Mouse (Mus musculus): ENCODE data around the gene Cmtm2b. TPM values are rescaled to one million over a fixed set of nuclear protein-coding genes. Genes with fewer than 3 reads are reported as not detected.
A peak's percentile ranks its signal among the peaks of the same experiment; 100 is the strongest.
"Not testable (repeated sequence)": the region's sequence is repeated elsewhere in the genome, so short reads cannot be mapped to it uniquely, and the experiment has no call there.

Cmtm2b gene
- total RNA-seq, 1 experiment = not detected

- in situ Hi-C loops (cut with MboI; ENCODE audit: low sequenced_read_pairs in 2 of 2, unreplicated experiment in 2 of 2) = no loop called here
- no peak overlapping the region for H3K27ac ChIP-seq (ENCODE audit: insufficient read depth, low read depth, low read length, poor library complexity, severe bottlenecking)
Observed at GRCm38 (mm10) chr8:104304962-104305361, 17.1 kb upstream of the Cmtm2b start.

GRCm38 (mm10) chr8:104308341-104308740 lies 13.7 kb upstream of the Cmtm2b start:
- DNase-seq (ENCODE audit: low read depth, low spot score); H3K36me3 ChIP-seq (ENCODE audit: control insufficient read depth, insufficient read depth, low read length, poor library complexity, severe bottlenecking): not testable (repeated sequence)

More at GRCm38 (mm10) chr8:104304962-104305361, 17.1 kb upstream of the Cmtm2b start:
- Histone ChIP-seq H3K4me3 (ENCODE audit: insufficient read depth in 1 of 2, low read depth in 1 of 2, low read length in 2 of 2, poor library complexity in 1 of 2, severe bottlenecking in 1 of 2) (no peak overlapping the region), H3K9ac (ENCODE audit: insufficient read depth, low read depth, low read length, poor library complexity, severe bottlenecking) (no peak overlapping the region), H3K36me3 (ENCODE audit: control insufficient read depth, insufficient read depth, low read length, poor library complexity, severe bottlenecking) (no peaks in the 10 kb centered on the region), H3K4me1 (ENCODE audit: control insufficient read depth in 2 of 2, insufficient read depth in 2 of 2, low read length in 2 of 2, poor library complexity in 1 of 2) (peaks cover 0 to 3% of the 10 kb centered on the region in 2 experiments; a peak in 1 of 4 replicates), H3K9me3 (ENCODE audit: control insufficient read depth, insufficient read depth, low read depth, low read length) (no peaks in the 10 kb centered on the region)
- TF ChIP-seq CHD2 (IDR thresholded peaks at IDR 0.05; ENCODE audit: low read depth, low read length) (no peak), HCFC1 (IDR thresholded peaks at IDR 0.05; ENCODE audit: borderline replicate concordance, insufficient read depth, low read length) (no peak), ZNF384 (IDR thresholded peaks at IDR 0.05; ENCODE audit: low read depth, low read length) (no peak)
- DNase-seq (ENCODE audit: low read depth, low spot score) = no peak

GRCm38 (mm10) chr8:104309441-104310155 lies 12.4 kb upstream of the Cmtm2b start, which contains the start of the genes Gm45711 and Cmtm1:
Gene Gm45711, minus strand, starts transcription at chr8:104310081.
Gene Cmtm1, minus strand, starts transcription at chr8:104310145.
- H3K4me1 ChIP-seq (ENCODE audit: control insufficient read depth in 2 of 2, insufficient read depth in 2 of 2, low read length in 2 of 2, poor library complexity in 1 of 2); H3K36me3 ChIP-seq (ENCODE audit: control insufficient read depth, insufficient read depth, low read length, poor library complexity, severe bottlenecking); H3K27ac ChIP-seq (ENCODE audit: insufficient read depth, low read depth, low read length, poor library complexity, severe bottlenecking); DNase-seq (ENCODE audit: low read depth, low spot score); H3K9me3 ChIP-seq (ENCODE audit: control insufficient read depth, insufficient read depth, low read depth, low read length); H3K9ac ChIP-seq (ENCODE audit: insufficient read depth, low read depth, low read length, poor library complexity, severe bottlenecking); in situ Hi-C loops (cut with MboI; ENCODE audit: low sequenced_read_pairs in 2 of 2, unreplicated experiment in 2 of 2): not testable (repeated sequence)
- peak within 1 kb of the TSS; percentile 19 to 20; a peak in 2 of 4 replicates for H3K4me3 ChIP-seq (ENCODE audit: insufficient read depth in 1 of 2, low read depth in 1 of 2, low read length in 2 of 2, poor library complexity in 1 of 2, severe bottlenecking in 1 of 2)

More at GRCm38 (mm10) chr8:104308341-104308740, 13.7 kb upstream of the Cmtm2b start:
- H3K9ac ChIP-seq (ENCODE audit: insufficient read depth, low read depth, low read length, poor library complexity, severe bottlenecking); in situ Hi-C loops (cut with MboI; ENCODE audit: low sequenced_read_pairs in 2 of 2, unreplicated experiment in 2 of 2); H3K4me3 ChIP-seq (ENCODE audit: insufficient read depth in 1 of 2, low read depth in 1 of 2, low read length in 2 of 2, poor library complexity in 1 of 2, severe bottlenecking in 1 of 2); H3K4me1 ChIP-seq (ENCODE audit: control insufficient read depth in 2 of 2, insufficient read depth in 2 of 2, low read length in 2 of 2, poor library complexity in 1 of 2); H3K9me3 ChIP-seq (ENCODE audit: control insufficient read depth, insufficient read depth, low read depth, low read length); H3K27ac ChIP-seq (ENCODE audit: insufficient read depth, low read depth, low read length, poor library complexity, severe bottlenecking): not testable (repeated sequence)

GRCm38 (mm10) chr8:104312023-104312422 lies 10.0 kb upstream of the Cmtm2b start:
- H3K4me1 ChIP-seq (ENCODE audit: control insufficient read depth in 2 of 2, insufficient read depth in 2 of 2, low read length in 2 of 2, poor library complexity in 1 of 2); DNase-seq (ENCODE audit: low read depth, low spot score); in situ Hi-C loops (cut with MboI; ENCODE audit: low sequenced_read_pairs in 2 of 2, unreplicated experiment in 2 of 2); H3K36me3 ChIP-seq (ENCODE audit: control insufficient read depth, insufficient read depth, low read length, poor library complexity, severe bottlenecking); H3K9ac ChIP-seq (ENCODE audit: insufficient read depth, low read depth, low read length, poor library complexity, severe bottlenecking); H3K9me3 ChIP-seq (ENCODE audit: control insufficient read depth, insufficient read depth, low read depth, low read length); H3K27ac ChIP-seq (ENCODE audit: insufficient read depth, low read depth, low read length, poor library complexity, severe bottlenecking); H3K4me3 ChIP-seq (ENCODE audit: insufficient read depth in 1 of 2, low read depth in 1 of 2, low read length in 2 of 2, poor library complexity in 1 of 2, severe bottlenecking in 1 of 2): not testable (repeated sequence)

GRCm38 (mm10) chr8:104313311-104313710 lies 8.7 kb upstream of the Cmtm2b start:
- Histone ChIP-seq H3K36me3 (ENCODE audit: control insufficient read depth, insufficient read depth, low read length, poor library complexity, severe bottlenecking) (no peaks in the 10 kb centered on the region), H3K9ac (ENCODE audit: insufficient read depth, low read depth, low read length, poor library complexity, severe bottlenecking) (no peak overlapping the region), H3K9me3 (ENCODE audit: control insufficient read depth, insufficient read depth, low read depth, low read length) (no peaks in the 10 kb centered on the region), H3K27ac (ENCODE audit: insufficient read depth, low read depth, low read length, poor library complexity, severe bottlenecking) (no peak overlapping the region), H3K4me1 (ENCODE audit: control insufficient read depth in 2 of 2, insufficient read depth in 2 of 2, low read length in 2 of 2, poor library complexity in 1 of 2) (peaks cover 0 to 3% of the 10 kb centered on the region in 2 experiments; a peak in 1 of 4 replicates), H3K4me3 (ENCODE audit: insufficient read depth in 1 of 2, low read depth in 1 of 2, low read length in 2 of 2, poor library complexity in 1 of 2, severe bottlenecking in 1 of 2) (no peak overlapping the region)
- DNase-seq (ENCODE audit: low read depth, low spot score) = no peak
- TF ChIP-seq CHD2 (IDR thresholded peaks at IDR 0.05; ENCODE audit: low read depth, low read length) (no peak), MAFK (IDR thresholded peaks at IDR 0.05; ENCODE audit: insufficient read depth, low read depth, low read length) (no peak), ZNF384 (IDR thresholded peaks at IDR 0.05; ENCODE audit: low read depth, low read length) (no peak), HCFC1 (IDR thresholded peaks at IDR 0.05; ENCODE audit: borderline replicate concordance, insufficient read depth, low read length) (no peak), ZC3H11A (IDR thresholded peaks at IDR 0.05; ENCODE audit: borderline replicate concordance, low read depth, low read length) (no peak)
- in situ Hi-C loops (cut with MboI; ENCODE audit: low sequenced_read_pairs in 2 of 2, unreplicated experiment in 2 of 2) = no loop called here

- H3K27ac ChIP-seq (ENCODE audit: insufficient read depth, low read depth, low read length, poor library complexity, severe bottlenecking); in situ Hi-C loops (cut with MboI; ENCODE audit: low sequenced_read_pairs in 2 of 2, unreplicated experiment in 2 of 2); H3K4me3 ChIP-seq (ENCODE audit: insufficient read depth in 1 of 2, low read depth in 1 of 2, low read length in 2 of 2, poor library complexity in 1 of 2, severe bottlenecking in 1 of 2); H3K36me3 ChIP-seq (ENCODE audit: control insufficient read depth, insufficient read depth, low read length, poor library complexity, severe bottlenecking); H3K4me1 ChIP-seq (ENCODE audit: control insufficient read depth in 2 of 2, insufficient read depth in 2 of 2, low read length in 2 of 2, poor library complexity in 1 of 2); DNase-seq (ENCODE audit: low read depth, low spot score); H3K9ac ChIP-seq (ENCODE audit: insufficient read depth, low read depth, low read length, poor library complexity, severe bottlenecking); H3K9me3 ChIP-seq (ENCODE audit: control insufficient read depth, insufficient read depth, low read depth, low read length): not testable (repeated sequence)
Observed at GRCm38 (mm10) chr8:104321267-104321666, 763 bp upstream of the Cmtm2b start, which contains the start of gene Gm11020. Gene Gm11020, plus strand, starts transcription at chr8:104321567.
